Mouse (Mus musculus) heart, embryonic 15.5 days (tissue): ENCODE results near the gene Dapl1. TPM values are rescaled to one million over a fixed set of nuclear protein-coding genes. Genes with fewer than 3 reads are reported as not detected.

ENCODE experiments used
- ATAC-seq: fragments of 200-750 bp; cut with Nextera tagmentation; replicated peaks from 2 replicates; pipeline ENCODE4 v1.8.0; 2017; ENCODE audit warnings: low read depth, moderate TSS enrichment; ENCODE audit not compliant: insufficient number of reproducible peaks, insufficient read depth, low FRiP score
- H3K27ac ChIP-seq: fragments of 300-500 bp; sonication (generic); 2 replicates; pipeline ENCODE4 v1.5.1; 2015; ENCODE audit warnings: mild to moderate bottlenecking, inconsistent platforms
- H3K27me3 ChIP-seq: fragments of 300-500 bp; sonication (generic); 2 replicates; pipeline ENCODE4 v1.6.1; 2015; ENCODE audit warnings: inconsistent platforms
- H3K36me3 ChIP-seq: fragments of 300-500 bp; sonication (generic); 2 replicates; pipeline ENCODE4 v1.6.1; 2015; ENCODE audit warnings: mild to moderate bottlenecking, inconsistent platforms
- H3K4me1 ChIP-seq: fragments of 300-500 bp; sonication (generic); replicated peaks from 2 replicates; pipeline ENCODE4 v1.6.1; 2015; ENCODE audit warnings: inconsistent platforms
- H3K4me2 ChIP-seq: fragments of 300-500 bp; sonication (generic); 2 replicates; pipeline ENCODE4 v1.6.1; 2015; ENCODE audit warnings: inconsistent platforms, mild to moderate bottlenecking, moderate library complexity
- H3K4me3 ChIP-seq: fragments of 300-500 bp; sonication (generic); 2 replicates; pipeline ENCODE4 v1.5.1; 2015; ENCODE audit warnings: mild to moderate bottlenecking, inconsistent platforms
- H3K9ac ChIP-seq: fragments of 300-500 bp; sonication (generic); 2 replicates; pipeline ENCODE4 v1.6.1; 2015; ENCODE audit warnings: mild to moderate bottlenecking, inconsistent platforms
- H3K9me3 ChIP-seq: fragments of 300-500 bp; sonication (generic); replicated peaks from 2 replicates; pipeline ENCODE4 v1.6.1; 2016; ENCODE audit warnings: inconsistent platforms
- WGBS: fragments of 180-500 bp; shearing (Covaris S2); methylation state at CpG from one replicate; pipeline ENCODE4 v1.1.7; 2015; ENCODE audit warnings: mixed read lengths; 5-methylcytosine and 5-hydroxymethylcytosine counted together
- polyA plus RNA-seq: library from polyadenylated mRNA; unstranded; fragments of >200 nt; fragmentation: Nextera tagmentation; extraction: Ambion mirVana; gene quantifications from 2 replicates; pipeline ENCODE4 v1.2.1, GENCODE M21; 2015

Gene Dapl1
- polyA plus RNA-seq, 1 experiment from 2014 or later: 1.8 TPM

DNA sequence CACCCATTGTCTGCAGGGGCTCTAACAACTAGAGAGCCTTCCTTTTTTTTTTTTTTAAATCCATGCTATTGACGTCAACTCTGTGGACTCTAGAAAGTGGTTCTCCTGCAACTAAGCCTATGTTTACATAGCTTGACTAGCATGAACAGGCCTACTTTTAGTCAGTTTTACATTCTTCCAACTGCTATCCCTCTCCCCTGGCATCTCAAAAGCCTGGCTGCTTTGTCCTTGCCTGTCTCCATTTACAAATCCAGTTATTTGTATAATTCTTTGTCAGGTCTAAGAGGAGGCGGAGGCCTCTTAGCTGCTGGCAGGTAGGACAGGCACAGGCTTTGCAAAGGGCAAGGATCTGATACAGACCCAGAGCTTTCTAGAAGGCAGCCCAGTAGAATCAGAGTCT, 627 bp downstream of the Dapl1 start:
- Histone ChIP-seq H3K36me3 (no peaks in the 10 kb centered on the region), H3K9me3 (no peaks in the 10 kb centered on the region), H3K4me2 (no peak overlapping the region), H3K4me1 (peaks cover 8% of the 10 kb centered on the region), H3K4me3 (no peak overlapping the region), H3K27ac (no peak overlapping the region), H3K27me3 (no peaks in the 10 kb centered on the region), H3K9ac (no peak overlapping the region)
- ATAC-seq: no peak
- WGBS: 73% methylated on average over 2 of the region's 2 CpGs

DNA sequence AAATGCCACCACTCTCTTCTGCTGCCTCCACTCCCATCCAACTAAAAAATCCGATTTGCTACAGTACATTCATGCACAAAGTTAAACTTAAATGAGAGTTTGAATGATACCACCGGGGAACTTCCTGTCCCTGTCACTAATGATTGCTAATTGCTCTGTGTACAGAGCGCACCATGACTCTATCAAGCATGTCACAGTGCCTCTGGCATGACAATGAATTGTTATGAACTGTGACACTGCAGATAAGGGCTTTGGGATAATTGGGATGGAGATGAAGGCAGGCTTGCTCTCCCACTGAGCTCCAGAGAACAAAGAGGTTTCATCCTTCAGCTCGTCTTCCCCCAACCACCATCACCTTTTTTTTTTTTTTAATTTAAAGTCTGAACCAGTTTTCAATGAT, 1.2 kb downstream of the Dapl1 start:
- Histone ChIP-seq H3K27me3 (no peaks in the 10 kb centered on the region), H3K4me3 (no peak overlapping the region), H3K9me3 (no peaks in the 10 kb centered on the region), H3K36me3 (no peaks in the 10 kb centered on the region), H3K4me2 (no peak overlapping the region), H3K27ac (no peak overlapping the region), H3K9ac (no peak overlapping the region), H3K4me1 (peaks cover 8% of the 10 kb centered on the region)
- 61% methylated on average over 4 of the region's 4 CpGs for WGBS
- ATAC-seq: no peak

DNA sequence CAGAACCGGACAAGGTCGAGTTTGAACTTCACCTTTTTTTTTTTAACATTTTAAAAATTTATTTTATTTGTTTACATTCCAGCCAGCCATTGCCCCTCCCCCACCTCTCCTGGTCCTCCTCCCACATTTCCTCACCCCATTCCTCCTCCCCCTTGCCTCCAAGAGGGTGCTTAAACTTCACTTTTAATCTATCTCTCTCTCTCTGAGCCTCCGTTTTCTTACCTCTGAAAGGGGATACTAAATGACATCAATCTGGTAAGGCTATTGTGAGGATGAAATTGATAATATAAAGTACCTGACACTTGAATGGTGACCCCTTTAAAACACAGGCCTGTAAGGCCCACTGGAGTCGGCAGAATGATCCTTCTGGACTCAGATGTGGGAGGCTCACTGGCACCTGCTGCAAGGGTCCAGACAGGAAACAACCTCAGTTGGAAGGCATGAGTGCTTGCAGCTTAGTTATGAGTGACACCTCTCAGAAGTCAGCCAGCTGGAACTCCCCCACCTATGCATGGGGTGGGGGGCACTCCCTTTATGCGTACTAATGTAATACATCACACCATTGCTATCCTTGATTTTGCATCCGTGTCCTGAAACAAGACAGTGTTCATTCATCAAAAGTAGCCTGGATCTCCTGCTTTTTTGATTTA, 1.9 kb downstream of the Dapl1 start:
- ATAC-seq: no peak
- Histone ChIP-seq H3K27me3 (no peaks in the 10 kb centered on the region), H3K4me3 (no peak overlapping the region), H3K27ac (no peak overlapping the region), H3K4me2 (no peak overlapping the region), H3K9ac (no peak overlapping the region), H3K9me3 (no peaks in the 10 kb centered on the region), H3K4me1 (peaks cover 8% of the 10 kb centered on the region), H3K36me3 (no peaks in the 10 kb centered on the region)
- WGBS: 69% methylated on average over 6 of the region's 6 CpGs

DNA sequence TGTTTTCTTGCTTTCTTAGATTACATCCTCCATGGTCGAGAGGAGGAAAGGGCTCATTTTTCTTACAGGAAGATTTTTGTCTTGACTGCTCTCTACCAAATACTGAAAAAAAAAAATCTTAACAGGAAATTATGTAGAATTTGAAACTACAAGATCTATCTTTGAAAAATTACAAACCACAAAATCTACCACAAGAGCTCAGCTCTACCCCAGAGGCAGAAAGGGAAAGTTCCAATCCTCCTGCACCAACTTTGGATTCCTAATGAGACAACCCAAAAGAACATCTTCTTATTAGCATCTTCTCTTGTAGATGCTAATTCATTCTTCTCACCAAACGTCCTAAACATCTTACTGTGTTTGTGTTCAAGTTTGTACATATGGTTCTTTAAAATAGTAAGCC, 3.8 kb downstream of the Dapl1 start:
- WGBS: 51% methylated on average over 2 of the region's 2 CpGs
- Histone ChIP-seq H3K4me3 (no peak overlapping the region), H3K27me3 (no peaks in the 10 kb centered on the region), H3K9me3 (no peaks in the 10 kb centered on the region), H3K4me2 (no peak overlapping the region), H3K9ac (no peak overlapping the region), H3K4me1 (peaks cover 8% of the 10 kb centered on the region), H3K27ac (no peak overlapping the region), H3K36me3 (no peaks in the 10 kb centered on the region)
- no peak for ATAC-seq

- Histone ChIP-seq H3K9ac (no peak overlapping the region), H3K27me3 (no peaks in the 10 kb centered on the region), H3K27ac (no peak overlapping the region), H3K9me3 (no peaks in the 10 kb centered on the region), H3K36me3 (no peaks in the 10 kb centered on the region), H3K4me1 (no peaks in the 10 kb centered on the region), H3K4me2 (no peak overlapping the region), H3K4me3 (no peak overlapping the region)
- WGBS: 72% methylated on average over 7 of the region's 7 CpGs
- ATAC-seq: no peak
Measured at GRCm38 (mm10) chr2:59490353-59490752, 5.9 kb downstream of the Dapl1 start.

DNA sequence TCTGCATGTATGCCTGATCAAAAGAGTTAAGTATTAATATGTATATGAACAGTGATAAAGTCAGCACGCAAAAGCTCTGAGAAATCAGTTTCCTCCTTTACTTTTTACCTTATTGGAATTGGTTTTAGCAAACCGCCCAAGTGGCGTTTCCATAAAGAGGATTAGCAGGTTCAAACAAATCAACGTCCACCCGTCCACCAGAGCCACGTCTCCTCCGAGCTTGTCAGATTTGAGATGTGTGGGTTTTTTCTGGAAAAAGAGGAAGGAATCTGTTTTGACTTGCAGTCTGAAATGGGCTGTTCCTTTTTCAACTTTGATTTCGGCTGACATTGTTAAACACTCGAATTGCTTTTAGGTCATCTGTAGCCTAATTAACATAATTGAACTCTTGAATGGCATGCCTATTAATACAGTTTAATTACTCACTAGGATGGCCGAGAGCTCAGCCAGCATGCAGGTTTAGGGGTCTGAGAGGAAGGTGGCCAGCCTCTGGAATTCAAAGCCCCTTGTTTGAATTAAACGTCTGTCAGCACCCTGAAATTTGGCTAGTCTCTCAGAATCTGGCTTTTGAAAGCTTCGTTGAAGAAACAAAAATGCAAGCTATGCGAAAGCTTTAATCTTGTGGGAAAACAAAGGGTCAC, 9.1 kb downstream of the Dapl1 start:
- 32% methylated on average over 13 of the region's 13 CpGs for WGBS
- no peak overlapping the region for H3K4me2 ChIP-seq

GRCm38 (mm10) chr2:59499146-59499545, 14.7 kb downstream of the Dapl1 start:
- H3K4me3 ChIP-seq: no peak overlapping the region
- ATAC-seq: no peak
- no peaks in the 10 kb centered on the region for H3K9me3 ChIP-seq
- H3K4me1 ChIP-seq: 0 out of 2 replicates have a peak, but pooled peaks cover 3% of the 10 kb centered on the region
- H3K9ac ChIP-seq: no peak overlapping the region
- H3K36me3 ChIP-seq: no peaks in the 10 kb centered on the region
- WGBS: 68% methylated on average over 8 of the region's 8 CpGs
- no peak overlapping the region for H3K4me2 ChIP-seq
- H3K27me3 ChIP-seq: no peaks in the 10 kb centered on the region
- no peak overlapping the region for H3K27ac ChIP-seq

More for the DNA sequence above, 9.1 kb downstream of the Dapl1 start:
- H3K9me3 ChIP-seq: no peaks in the 10 kb centered on the region
- no peak overlapping the region for H3K27ac ChIP-seq
- no peak for ATAC-seq
- 0 out of 2 replicates have a peak, but pooled peaks cover 3% of the 10 kb centered on the region for H3K4me1 ChIP-seq
- H3K9ac ChIP-seq: no peak overlapping the region
- no peaks in the 10 kb centered on the region for H3K36me3 ChIP-seq
- H3K4me3 ChIP-seq: no peak overlapping the region
- no peaks in the 10 kb centered on the region for H3K27me3 ChIP-seq

DNA sequence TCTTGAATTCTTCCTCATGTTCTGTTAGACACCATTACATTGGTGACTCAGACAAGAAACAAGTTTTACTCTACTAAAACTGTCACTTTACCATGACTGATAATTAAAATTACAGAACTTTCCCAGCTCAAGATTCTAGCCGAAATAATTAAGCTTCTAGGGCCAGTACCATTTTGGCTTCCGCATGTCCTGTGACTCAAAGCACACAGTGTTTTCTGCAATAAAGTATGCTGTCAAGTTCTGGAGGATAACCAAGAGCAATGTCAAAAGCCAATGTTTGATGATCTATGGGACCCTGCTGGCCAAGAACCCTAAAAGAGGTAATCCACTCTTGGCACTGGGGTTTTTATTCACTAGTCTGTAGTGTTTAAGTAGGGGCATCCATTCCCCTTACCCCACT, 15.3 kb downstream of the Dapl1 start:
- Histone ChIP-seq H3K4me1 (0 out of 2 replicates have a peak, but pooled peaks cover 3% of the 10 kb centered on the region), H3K4me3 (no peak overlapping the region), H3K9ac (no peak overlapping the region), H3K4me2 (no peak overlapping the region), H3K9me3 (no peaks in the 10 kb centered on the region), H3K27me3 (no peaks in the 10 kb centered on the region), H3K27ac (no peak overlapping the region), H3K36me3 (no peaks in the 10 kb centered on the region)
- 83% methylated on average over 2 of the region's 2 CpGs for WGBS
- no peak for ATAC-seq

DNA sequence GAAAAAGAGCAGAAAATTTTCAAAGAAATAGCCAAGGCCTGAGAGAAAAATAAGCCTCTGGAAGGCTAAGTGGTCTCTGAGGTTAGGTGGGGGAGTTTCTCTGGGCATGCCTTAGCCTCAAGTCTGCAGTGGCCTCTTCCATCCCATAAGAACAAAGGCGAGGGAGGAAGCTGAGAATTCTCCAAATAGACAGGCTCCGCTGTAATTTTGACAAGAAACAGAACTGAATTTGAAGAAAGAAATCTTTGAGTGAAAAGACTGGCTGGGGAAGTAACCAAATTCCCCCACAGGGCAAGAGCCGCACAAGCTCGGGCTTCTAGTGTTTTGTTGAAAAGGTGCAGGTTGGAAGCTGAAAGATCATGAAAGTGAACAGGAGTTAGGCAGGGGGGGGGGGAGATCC, 24.6 kb downstream of the Dapl1 start:
- 56% methylated on average over 4 of the region's 4 CpGs for WGBS
- no peaks in the 10 kb centered on the region for H3K9me3 ChIP-seq
- no peak overlapping the region for H3K4me3 ChIP-seq
- no peak overlapping the region for H3K4me2 ChIP-seq
- ATAC-seq: no peak
- H3K9ac ChIP-seq: no peak overlapping the region
- H3K27me3 ChIP-seq: no peaks in the 10 kb centered on the region
- no peaks in the 10 kb centered on the region for H3K36me3 ChIP-seq
- peaks cover 6% of the 10 kb centered on the region for H3K4me1 ChIP-seq
- no peak overlapping the region for H3K27ac ChIP-seq

- no peaks in the 10 kb centered on the region for H3K27me3 ChIP-seq
- no peak overlapping the region for H3K4me2 ChIP-seq
- H3K9me3 ChIP-seq: no peaks in the 10 kb centered on the region
- no peak for ATAC-seq
- no peak overlapping the region for H3K9ac ChIP-seq
- no peak overlapping the region for H3K4me3 ChIP-seq
- no peak overlapping the region for H3K27ac ChIP-seq
- H3K36me3 ChIP-seq: no peaks in the 10 kb centered on the region
- peaks cover 6% of the 10 kb centered on the region for H3K4me1 ChIP-seq
- 35% methylated on average over 9 of the region's 9 CpGs for WGBS
Measured at GRCm38 (mm10) chr2:59510416-59510815, 26.0 kb downstream of the Dapl1 start.

DNA sequence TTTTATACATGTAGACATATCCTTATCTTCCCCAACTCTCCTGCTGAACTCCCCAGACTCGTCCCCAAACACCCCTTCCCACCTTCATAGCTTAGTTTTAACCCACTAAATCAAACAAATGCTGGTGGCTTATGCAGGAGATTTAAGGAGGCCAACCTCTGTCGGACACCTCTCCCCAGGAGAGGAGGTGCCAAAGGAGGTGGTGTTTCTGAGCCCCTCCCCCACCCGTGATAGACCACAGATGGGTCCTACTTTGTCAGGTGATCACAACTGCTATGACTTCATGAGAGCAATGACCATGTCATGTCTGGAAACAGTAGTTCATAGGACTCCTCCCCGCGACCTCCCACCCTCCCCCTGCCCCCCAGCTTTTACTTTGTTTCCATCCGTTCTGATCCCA, 26.4 kb downstream of the Dapl1 start:
- Histone ChIP-seq H3K9ac (no peak overlapping the region), H3K27me3 (no peaks in the 10 kb centered on the region), H3K9me3 (no peaks in the 10 kb centered on the region), H3K4me1 (peaks cover 6% of the 10 kb centered on the region), H3K4me3 (no peak overlapping the region), H3K27ac (no peak overlapping the region), H3K4me2 (no peak overlapping the region), H3K36me3 (no peaks in the 10 kb centered on the region)
- 64% methylated on average over 6 of the region's 6 CpGs for WGBS
- no peak for ATAC-seq

DNA sequence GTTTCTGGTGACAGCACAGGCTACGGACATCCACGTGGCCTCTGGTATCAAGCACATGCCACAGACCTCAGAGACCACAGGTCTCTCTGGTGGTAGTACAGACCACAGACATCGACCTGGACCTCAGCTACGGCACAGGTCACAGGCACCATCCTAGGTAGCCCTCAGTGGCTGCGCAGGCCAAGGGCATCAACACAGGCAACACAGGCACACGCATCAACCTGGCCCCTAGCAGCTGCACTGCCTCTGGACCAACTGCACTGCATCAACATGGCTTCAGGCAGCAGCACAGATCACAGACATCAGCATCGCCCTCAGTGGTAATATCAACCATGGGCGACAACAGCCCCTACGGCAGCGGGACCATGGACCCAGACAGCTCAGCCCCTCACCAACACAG, 36.2 kb downstream of the Dapl1 start:
- no peaks in the 10 kb centered on the region for H3K9me3 ChIP-seq
- WGBS: 91% methylated on average over 10 of the region's 10 CpGs

More for the DNA sequence above, 36.2 kb downstream of the Dapl1 start:
- no peak overlapping the region for H3K9ac ChIP-seq
- H3K4me3 ChIP-seq: no peak overlapping the region
- H3K4me1 ChIP-seq: peaks cover 8% of the 10 kb centered on the region; the same call in 1 of the 2 replicates
- H3K36me3 ChIP-seq: no peaks in the 10 kb centered on the region
- H3K27ac ChIP-seq: no peak overlapping the region
- no peaks in the 10 kb centered on the region for H3K27me3 ChIP-seq
- ATAC-seq: no peak
- H3K4me2 ChIP-seq: no peak overlapping the region
